Mouse (Mus musculus): ENCODE data around the gene Lama2.

Gene Lama2

DNA sequence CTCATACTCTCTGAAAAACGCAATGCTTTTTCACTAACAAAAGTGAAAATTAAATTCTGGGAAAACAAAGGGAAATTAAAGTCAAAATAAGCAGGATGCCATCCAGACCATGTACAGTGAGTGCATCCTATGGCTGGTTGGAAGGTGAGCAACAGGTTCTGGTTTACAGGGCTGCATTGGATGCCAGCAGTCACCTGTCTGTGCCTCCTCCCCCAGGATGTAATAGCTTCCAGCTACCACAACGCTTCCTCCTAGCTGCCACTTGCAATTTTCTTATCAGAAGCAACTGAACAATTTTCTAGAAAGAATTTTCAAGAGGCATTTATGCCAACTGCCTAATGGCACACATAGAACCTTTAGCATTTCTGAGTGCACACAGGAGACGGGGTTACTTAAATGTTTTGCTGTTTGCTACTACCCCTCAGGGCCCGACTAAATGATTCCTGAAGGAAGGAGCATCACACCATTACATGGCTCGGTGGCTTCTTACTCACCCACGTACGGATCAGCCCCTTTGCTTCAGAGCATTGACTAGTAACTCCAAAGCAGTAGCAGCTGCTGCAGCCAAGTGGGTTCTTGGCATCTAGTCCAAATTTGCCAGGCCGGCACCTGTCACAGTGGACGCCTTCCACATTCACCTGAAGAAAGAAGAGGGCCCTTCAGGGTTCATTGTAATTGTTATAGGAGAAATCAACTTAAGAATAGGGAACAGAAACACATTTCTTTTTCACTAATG is 430.8 kb downstream of the Lama2 start:
- no peak for DNase-seq (ENCODE audit: extremely low spot score)

DNA sequence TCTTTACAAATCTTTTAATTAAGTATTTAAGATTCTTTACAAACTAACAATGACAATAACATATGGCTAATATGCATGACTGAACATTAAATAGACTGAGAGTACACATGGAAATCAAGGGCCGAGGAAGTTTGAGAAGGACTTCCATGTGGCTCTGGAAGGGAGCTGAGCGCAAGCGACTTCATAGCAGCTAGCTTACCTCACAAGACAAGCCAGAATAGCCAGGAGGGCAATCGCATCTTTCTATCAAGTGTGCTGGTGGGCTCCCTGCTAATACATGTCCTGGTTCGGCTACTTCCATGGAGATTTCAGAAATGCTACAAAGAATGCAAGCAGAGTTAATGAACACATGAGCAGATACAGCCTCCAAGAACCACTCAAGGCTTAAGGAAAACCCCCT is 435.4 kb downstream of the Lama2 start:
- DNase-seq (ENCODE audit: extremely low spot score) = no peak

DNA sequence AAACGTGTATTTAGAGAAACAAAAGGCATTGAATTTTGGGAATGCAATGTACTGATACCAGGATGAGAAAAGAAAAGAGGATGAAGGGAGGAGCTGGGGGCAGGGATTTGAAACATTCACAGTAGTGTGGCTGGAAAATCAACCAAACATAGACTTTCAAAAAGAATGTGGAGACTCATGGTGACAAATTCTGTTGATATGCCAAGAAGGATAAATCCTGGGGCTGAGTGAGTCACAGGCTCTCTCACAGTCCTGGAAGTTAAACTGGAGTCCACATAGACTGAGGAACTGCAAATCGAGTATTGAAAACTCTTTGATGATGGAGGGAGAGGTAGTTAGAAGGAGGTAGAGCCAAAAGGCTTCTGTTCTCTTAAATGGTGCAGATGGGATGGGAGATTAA is 445.3 kb downstream of the Lama2 start:
- DNase-seq (ENCODE audit: extremely low spot score) = no peak

DNA sequence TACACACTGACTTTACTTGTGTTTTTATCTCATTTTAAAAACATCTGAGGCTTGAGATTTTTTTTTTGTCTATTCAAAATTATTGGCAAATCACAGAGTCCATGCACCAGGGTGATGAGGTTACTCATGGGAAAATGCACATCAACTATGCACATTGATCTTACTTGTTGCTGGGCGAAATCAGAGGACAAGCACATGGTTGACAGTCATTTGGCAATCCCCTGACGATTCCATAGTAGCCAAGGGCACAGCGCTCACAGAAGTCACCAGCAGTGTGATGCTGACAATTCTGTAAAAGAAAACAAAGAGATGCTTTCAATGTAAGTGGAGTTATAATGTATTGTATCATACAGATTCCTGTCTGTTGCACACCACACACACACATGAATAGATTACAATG is 454.8 kb downstream of the Lama2 start:
- no peak for DNase-seq (ENCODE audit: extremely low spot score)

DNA sequence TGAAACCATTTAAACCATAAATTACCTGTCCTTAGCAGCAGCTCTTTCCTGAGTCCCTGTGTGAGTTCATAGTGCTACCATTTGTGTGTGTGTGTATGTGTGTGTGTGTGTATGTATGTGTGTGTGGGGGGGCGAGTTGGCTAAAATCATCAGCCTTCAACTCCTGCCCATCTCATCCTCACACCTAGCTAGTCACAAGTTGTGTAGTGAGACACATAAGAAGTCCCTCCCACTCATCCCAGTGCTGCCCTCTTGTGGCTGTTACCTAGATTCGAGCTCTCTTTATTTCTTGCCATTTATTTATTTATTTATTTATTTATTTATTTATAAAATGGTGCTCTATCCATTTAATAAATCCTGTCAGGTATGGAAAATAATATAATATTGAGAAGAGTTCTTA is 457.2 kb downstream of the Lama2 start:
- no peak for DNase-seq (ENCODE audit: extremely low spot score)

DNA sequence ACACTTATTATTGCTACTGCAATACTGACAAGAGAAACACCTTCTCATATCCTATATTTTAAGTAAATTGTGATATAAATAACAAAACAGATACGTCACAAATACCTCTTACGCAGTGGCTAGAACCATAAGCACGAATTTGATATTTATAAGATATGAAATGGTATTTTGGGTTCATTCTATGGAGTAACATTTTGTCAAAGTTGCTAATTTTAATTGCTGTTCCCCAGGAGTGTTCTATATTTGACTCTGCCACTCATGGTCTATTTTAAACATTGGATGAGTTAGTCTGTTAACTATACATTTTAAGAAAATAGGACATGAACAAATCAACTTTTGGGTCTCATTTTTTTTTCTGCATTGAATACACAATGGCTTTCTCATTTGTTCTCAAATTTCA is 469.3 kb downstream of the Lama2 start:
- no peak for DNase-seq (ENCODE audit: extremely low spot score)

DNA sequence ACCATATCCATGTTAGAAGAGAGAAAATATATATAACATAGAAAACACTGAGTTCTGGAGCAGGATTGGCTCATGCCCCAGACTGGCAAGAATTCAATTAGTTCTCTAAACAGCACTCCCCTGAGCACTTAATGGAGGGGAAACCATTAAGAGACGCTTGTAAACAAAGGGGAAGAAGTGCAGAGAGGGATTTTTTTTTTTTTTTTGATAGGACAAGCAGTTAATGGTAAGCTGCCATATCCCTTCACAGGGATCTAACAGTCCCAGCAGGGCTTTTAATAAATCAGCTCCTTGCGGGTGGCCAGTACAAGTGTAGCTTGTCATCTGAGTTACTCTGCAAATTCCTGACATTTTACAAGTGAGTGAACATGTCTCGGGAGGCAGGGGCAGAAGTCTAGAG is 479.1 kb downstream of the Lama2 start:
- DNase-seq (ENCODE audit: extremely low spot score) = no peak

DNA sequence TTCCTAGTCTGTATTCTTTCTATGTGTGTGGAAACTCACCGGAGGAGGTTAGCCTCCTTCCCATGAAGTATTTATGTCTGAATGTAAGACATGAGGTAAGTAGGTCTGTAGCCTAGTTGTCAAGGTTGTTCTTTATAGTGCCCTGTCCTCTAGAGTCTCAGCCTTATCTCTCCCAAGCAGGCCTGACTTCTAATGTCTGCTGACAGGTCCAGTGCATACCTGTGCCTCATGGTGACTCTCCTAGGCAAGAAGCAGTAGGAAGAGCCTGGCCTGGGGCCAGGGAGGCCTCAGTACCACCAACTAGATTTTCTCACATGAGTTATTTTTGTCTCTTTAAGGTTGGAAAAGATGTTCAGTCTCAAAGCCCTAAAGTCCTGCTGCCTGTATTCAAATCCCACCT is 483.8 kb downstream of the Lama2 start:
- no peak for DNase-seq (ENCODE audit: extremely low spot score)

DNA sequence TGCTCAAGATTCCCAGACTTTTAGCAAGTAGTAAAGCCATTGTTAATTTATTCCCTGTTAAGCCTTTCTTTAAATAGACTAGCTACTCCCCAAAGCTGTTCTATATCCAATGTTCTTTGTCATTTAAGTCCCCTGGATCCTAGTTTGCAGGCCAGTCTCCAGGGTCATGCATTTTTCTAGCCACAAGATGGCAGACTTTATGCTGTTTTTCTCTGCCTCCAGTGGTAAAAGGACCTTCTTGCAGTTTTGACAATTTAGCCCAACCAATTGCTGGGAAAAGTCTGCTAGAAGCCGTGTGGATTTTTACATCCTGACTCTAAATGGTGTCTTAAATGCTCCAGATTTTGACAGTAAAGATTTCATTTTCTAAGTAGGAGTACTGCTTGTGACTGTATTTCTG is 486.4 kb downstream of the Lama2 start:
- DNase-seq (ENCODE audit: extremely low spot score) = peak; percentile 71

DNA sequence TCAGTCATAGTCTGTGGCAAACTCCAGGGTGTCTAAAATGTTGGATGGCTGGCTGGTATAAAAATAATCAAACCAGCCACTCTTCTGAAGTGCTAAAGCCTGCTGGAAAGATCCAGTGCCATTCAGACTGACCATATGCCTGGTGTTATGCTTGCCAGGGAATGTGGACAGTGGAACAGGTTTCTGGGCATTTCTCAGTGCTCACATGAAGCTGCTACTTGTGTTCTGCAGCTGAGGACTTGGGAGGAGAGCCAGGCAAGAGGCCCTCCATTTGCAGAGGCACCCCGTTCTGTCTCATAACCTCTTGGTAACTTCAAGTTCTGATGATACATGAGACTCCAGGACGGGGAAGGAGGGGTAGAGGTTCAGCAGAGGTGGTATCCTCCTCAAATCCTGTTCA is 492.1 kb downstream of the Lama2 start:
- DNase-seq (ENCODE audit: extremely low spot score) = no peak

DNA sequence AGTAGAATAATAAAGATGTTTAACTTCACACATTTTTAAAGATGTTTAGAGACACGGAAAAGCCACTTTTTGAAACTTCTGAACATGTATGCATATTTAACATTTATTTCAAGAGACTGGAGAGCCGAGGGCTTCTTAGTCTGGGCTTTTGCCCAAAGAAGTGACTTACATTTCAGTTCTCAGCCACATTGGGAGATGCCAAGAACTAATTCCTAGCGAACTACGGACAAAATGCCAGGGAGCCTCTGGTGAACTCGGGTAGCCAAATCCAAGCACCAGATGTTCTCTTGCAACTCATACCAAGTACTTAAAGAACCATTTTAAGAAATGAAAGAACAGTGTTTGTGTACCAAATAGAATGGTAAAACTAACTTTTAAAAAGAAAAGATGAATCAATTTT is 495.8 kb downstream of the Lama2 start:
- DNase-seq (ENCODE audit: extremely low spot score) = no peak

DNA sequence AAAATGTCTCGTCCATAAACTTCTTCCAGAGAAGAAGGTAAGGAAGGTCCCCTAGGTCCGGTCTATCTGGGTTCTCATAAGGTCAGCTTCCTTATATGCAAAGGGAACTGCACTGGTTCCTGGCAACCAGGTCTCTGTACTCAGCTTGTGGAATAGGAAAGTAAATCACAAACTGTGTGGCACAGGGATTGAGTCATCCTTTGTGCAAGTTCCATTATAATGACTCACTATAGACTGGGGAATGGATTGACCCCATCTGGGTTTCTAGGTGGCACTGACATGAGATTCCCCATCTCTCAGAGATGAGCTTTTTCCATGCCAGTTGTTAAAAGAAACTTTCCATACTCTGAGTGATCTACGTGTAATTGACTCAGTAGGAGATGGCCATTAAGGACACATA is 501.7 kb downstream of the Lama2 start:
- no peak for DNase-seq (ENCODE audit: extremely low spot score)

DNA sequence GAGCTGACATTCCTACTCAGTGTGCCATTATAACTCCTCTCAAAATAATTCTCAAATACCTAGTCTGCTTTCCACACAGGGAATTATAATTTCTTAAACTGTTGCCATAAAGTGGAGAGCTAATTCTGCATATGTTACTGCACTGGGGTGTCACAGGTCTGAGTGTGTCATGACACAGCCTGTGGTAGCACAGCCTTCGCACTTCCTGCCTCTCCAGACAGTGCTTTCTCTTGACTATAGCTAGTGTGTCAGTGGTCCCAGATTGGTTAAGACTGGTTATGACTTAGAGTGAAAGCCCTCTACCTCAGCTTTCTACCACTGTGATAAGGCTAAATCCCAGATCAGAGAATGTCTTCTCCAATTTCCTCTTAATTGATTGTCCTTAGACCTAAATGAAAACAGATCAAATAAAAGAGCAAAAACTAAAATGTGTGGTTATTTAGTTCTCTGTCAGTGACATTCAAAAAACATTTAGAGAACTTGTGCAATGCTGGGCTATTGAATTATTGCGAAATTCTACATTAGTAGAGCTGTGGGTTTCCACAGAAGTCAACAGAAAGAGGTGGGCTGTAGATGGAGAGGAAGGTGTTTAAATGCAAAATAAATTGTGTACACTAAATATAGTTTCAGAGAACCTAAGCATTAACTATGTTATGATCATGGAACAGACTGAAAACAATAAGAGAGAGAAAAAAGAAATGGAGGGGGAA is 502.5 kb downstream of the Lama2 start:
- DNase-seq (ENCODE audit: extremely low spot score) = no peak

DNA sequence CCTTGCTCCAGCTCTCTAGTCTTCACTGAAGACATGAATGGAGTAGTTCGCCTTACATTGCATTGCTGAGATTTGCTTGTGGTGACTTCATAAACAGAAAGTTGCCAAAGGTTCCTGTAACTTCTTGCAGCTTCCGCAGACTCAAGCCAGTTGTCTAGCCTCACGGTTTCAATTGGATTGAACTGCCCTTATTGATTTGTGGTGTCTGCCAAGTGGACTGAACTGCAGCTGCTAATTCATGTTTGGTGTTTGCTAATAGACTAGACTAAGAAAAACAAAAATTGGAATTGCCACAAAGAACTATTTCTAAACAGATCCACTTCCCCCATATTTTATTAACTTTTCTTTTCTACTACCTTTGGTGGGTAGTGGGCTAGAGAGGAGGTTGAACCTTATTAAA is 505.4 kb downstream of the Lama2 start:
- DNase-seq (ENCODE audit: extremely low spot score) = no peak

DNA sequence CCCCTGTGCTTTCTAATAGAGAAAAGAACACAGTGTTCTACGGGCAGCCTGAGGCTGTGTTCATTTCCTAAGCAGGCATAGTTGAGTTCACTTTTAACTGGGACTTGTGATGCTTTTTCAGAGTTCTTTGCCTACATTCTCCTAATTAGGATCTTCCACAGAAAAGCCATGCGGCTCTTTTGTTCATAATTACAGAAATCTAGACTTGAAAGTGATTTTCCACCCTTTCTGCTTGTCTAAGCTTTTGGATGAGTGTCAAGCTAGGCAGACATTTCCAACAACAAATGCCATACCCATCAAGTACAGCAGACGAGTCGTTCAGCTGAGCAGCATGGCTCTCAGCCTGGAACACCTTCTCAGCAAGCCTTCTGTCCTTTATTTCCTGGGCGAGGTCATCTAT is 515.7 kb downstream of the Lama2 start:
- DNase-seq (ENCODE audit: extremely low spot score) = no peak

DNA sequence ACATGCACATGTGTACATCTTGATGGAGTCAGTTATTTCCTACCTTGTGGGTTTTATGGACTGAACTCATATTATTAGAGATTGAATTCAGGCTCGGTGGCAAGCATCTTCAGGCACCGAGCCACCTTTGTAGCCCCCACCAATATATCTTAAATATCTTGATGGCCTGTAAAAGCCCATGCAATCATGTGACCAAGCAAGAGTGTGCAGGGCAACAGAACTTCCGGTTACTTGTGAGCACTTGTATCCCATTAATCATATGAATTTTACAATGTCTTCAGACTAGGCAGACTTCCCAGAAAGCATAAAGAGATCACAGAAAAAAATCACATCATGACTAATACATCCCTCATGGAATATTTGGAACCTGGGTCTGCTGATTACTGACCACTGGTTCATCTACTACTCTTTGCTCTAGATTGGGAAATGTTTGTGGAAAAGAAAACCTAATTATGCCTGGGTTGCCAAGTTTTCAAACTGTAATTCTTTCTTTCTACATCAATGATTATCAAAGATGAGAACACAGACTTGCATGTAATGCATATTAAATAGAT is 517.7 kb downstream of the Lama2 start:
- DNase-seq (ENCODE audit: extremely low spot score) = no peak

DNA sequence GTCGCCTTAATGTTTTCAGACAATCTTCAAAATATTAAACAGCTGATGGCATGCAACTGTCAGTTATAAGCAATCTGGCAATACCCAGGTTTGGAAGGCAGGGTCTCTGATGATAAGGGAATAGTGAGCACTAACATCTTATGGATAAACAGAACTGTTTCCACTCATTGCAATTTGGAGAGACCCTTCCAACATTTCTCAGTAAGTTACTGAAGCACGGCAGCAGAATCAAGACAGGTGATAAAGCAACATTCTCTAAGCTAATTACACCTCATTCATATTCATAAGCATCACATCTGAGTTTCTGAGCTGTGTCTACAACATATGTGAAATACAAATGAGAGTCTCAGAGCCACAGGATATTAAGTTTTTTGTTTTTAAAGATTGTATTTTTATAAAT is 542.4 kb downstream of the Lama2 start:
- no peak for DNase-seq (ENCODE audit: extremely low spot score)

DNA sequence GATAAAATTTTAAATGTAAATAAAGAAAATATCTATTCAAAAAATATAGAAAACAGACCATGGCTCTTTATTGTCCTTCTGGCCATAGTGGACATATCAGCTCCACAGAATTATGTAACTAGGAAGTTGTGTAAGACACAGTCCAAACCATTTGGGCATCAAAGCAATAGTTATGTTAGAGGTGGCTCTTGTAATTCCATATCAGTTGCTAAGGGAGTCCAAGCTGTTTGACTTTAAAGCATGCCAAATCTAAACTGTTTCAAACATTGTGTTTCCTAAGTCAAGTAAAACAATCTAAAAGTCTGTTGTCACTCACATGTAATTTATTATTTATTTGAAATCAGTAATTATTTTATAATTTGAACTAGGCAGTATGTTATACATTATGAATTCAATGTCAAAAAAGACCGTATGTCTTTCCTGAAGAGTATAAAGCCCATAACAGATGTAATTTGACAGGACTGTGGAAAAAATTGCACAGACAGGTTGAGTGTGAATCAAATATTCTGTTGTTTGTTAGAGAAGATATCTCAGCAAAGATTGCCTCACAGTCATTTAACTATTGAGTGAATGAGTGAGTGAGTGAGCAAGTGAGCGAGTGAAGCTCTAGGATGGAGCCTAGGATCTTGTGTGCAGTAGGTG is 550.6 kb downstream of the Lama2 start:
- DNase-seq (ENCODE audit: extremely low spot score) = no peak

DNA sequence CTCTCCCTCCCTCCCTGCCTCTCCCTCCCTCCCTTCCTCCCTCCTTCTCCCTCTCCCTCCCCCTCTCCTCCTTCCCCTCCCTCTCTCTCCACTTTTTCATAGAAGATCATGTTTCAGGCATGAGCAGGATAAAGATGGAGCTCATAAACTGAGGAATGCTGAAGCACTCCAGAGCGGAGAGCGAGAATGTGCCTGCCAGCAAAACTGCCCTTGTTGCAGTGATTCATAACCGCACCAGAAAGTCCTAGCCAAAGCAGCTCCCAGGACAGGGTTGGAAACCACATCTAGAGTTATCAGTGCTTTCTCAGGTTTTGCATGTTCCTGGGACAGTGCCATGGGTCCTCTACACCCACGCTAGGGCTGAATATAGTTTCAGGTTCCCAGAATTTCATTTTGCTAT is 555.9 kb downstream of the Lama2 start:
- DNase-seq (ENCODE audit: extremely low spot score) = peak; percentile 4

DNA sequence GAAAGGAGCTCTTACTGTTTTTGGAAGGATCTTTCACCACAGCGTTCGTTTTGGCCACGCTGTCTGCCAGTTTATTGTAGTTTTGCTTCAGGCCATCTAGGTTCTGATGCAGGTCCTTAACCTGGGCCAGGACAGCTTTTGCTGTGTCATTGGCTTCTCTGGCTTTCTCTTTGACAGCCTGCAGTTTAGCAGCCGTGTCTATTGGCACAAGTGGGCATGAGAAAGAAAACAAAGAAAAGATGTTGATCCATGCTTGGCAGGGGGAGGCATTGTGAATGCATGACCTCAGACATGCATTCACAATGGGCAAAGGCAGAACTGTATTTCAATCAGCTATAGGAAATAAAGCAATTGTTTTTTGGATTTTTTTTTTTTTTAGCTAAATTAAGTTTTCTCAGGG is 565.1 kb downstream of the Lama2 start:
- DNase-seq (ENCODE audit: extremely low spot score) = no peak

DNA sequence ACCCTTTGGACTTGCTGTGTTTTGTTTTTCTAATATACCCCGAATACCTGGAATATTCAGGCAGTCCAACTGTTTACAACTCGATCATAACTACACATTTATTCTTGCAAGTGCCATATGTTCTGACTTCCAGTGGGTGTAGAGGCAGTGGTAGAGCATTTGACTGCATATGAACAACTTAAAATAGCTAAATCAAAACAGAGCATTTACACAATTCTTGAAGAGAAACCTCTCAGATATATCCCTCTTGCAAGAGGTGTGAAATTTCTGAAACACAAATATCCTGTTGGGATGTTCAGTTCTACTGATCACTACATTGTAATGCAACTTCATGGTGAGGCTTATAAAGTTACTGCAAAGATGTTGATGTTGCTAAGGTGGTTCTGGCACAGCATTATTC is 572.4 kb downstream of the Lama2 start:
- DNase-seq (ENCODE audit: extremely low spot score) = no peak

DNA sequence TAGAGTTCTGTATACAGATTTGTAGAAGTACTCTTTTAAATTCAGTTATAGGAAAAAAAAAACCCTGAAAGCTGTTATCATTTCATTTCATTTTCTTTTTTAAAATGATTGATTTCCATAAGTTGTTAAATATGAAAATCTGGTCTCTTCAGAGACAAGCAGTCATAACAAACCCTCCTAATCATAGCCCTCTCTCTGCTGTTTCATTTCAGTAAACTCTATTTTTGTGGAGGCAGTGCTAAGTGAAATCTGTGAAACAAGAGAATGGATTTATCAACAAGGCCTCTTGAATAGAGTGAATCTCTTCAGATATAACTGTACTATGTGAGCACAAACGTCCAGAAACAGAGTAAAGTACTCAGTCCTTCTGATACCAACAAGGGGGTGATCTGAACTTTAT is 577.7 kb downstream of the Lama2 start:
- no peak for DNase-seq (ENCODE audit: extremely low spot score)

DNA sequence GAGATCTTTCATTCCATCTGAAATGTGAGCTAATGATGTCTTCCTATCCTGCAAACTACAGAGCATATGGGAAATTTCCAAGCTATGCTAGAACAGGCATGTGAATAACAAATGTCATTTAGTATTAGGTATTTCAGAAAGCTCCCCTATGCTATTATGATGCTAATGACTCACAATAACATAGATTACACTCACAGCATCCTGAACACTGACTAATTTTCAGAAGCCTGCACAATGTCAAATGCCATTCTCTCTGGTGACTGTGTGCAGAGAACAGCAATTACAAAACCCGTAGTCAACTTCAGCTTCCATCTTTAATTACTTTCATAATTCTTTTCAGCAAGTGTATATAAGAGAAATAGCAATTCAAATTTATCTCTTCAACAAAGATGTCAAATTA is 596.9 kb downstream of the Lama2 start:
- DNase-seq (ENCODE audit: extremely low spot score) = no peak

All from embryo, embryonic 9.5 days (tissue).